Mouse (Mus musculus) retina, adult 2 months (tissue): ENCODE results near the gene Zcchc4.

Source experiments
- DNase-seq: peaks from one replicate; pipeline ENCODE4 v3.0.0-alpha.2; 2012; ENCODE audit warnings: low read depth, low spot score

The Zcchc4 gene

GRCm38 (mm10) chr5:52794109-52794508 lies 18.9 kb downstream of the Zcchc4 start:
- no peak for DNase-seq

DNA sequence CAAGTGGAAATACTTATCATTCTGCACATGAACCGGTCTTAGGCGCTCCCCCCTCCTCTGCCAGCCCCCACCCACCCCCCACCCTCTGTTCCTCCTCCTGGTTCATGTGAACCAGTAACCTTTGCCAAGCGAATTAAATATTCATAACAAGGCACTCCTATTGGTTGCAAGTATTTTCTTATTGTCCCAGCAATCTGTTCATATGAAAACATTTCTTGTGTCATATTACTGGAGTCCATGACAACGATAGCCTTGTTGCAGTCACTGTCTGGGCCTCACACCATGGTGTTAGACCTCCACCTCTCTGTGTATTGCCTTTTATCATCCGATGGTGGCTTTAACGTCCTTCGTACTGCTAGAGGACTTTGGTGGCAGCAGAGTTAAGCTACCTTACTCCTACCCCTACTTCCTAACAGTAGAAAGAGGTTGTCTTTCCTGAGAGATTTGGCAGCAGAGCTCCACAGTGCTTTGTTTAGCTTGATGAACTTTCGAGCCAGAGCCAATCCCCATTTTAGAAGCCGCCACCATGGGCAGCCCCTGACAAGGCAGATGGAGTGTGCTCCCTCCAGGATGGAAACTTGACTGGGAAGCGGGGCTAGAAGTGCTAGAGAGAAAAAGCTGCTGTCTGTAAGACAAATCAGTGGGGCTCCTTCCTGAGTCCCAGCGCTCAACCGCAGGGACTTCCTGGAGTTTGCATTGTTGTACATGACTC lies 24.2 kb downstream of the Zcchc4 start:
- no peak for DNase-seq

DNA sequence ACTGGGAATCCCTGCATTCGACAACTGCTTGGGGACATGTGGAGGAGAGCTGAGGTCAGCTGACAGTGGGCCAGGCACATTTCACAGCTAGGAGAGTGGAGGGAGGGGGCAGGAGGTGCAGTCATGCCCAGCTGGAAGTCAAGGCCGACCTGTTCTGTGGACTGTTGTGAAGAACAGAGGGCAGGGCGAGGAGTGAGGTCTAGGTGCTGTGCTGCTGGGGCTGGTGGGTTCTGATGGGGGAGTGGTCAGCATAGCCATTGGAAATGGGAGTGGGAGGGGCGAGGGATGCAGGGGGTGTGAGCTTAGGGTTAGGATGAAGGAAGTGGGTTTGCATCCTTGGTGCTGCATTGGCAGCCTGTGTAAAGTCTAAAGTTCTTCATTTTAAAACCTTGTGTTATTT lies 30.6 kb downstream of the Zcchc4 start:
- DNase-seq: no peak

- DNase-seq: no peak
Observed at GRCm38 (mm10) chr5:52806349-52806748, 31.1 kb downstream of the Zcchc4 start.

GRCm38 (mm10) chr5:52807030-52807429 lies 31.8 kb downstream of the Zcchc4 start:
- DNase-seq: no peak

- DNase-seq: no peak
Observed at GRCm38 (mm10) chr5:52810446-52810845, 35.2 kb downstream of the Zcchc4 start.

GRCm38 (mm10) chr5:52811056-52811455 lies 35.8 kb downstream of the Zcchc4 start:
- no peak for DNase-seq

DNA sequence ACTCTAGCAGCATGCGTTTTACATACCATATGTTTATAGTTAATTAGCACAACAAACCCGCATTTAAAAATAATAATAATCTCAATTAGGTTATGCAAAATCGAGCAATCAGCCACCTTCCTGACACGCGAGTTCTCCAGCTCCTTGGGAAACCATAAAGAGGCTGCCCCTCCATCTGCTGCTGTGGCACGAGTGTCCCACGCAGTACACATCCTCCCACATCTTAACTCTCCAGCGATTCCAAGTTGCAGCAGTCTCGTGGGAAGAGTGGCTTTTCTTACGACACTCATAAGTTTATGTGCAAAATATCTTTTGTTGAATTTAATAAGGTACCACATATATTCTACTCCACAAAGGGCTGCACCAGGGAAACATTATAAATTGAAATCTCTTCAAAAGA lies 37.2 kb downstream of the Zcchc4 start:
- DNase-seq: no peak

- no peak for DNase-seq
Observed at GRCm38 (mm10) chr5:52813312-52813711, 38.1 kb downstream of the Zcchc4 start.

- DNase-seq: no peak
Observed at GRCm38 (mm10) chr5:52818676-52819075, 43.5 kb downstream of the Zcchc4 start.

DNA sequence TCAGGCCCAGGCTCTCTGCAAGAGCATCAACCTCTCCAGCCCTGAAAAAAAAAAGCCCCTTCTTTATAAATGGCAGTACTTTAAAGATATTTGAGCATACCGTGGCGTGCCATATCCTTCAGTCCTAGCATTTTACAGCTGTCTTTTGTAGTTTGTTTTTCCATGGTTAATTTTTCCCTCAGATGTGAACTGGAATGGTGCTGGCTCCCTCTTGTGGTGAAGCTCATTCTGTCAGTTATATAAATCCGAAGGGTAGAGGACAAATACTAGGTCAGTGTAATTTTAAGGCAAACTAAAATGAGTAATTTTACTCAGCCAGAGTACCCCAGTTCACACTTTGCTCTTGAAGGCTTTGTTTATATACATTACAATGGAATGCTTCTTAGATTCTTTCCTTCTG lies 46.5 kb downstream of the Zcchc4 start:
- DNase-seq: peak; percentile 20

DNA sequence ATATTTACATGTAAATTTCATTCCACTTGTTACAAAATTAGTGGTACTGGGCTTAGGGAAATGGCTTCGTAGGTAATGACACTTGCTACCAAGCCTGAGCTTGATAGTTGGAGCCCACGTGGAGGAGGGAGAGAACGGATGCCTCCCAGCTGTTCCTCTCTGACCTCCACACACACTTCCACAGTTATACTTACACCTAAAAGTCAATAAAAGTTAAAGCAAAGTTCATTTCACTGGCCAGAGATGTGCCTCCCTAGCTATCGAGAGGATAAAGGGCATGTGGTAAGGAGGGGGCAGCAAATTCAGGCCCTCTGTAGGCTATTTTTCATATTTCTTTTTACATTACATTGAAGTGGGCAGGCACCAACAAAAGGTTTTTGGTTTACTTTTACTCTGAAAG lies 52.7 kb downstream of the Zcchc4 start:
- no peak for DNase-seq

DNA sequence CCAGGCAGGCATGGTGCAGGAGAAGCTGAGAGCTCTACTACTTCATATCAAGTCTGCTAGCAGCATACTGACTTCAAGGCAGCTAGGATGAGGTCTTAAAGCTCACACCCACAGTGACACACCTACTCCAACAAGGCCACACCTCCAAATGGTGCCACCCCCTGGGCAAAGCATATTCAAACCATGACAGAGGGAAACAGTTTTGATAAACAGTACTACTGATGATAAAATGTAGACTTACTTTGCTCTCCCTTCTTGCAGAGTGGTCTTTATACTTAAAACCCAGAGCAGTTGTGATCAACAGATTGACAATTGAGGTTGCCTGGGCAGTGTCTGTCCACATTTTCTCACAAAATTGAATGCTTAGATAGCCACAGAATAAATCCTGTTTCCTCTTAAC lies 57.8 kb downstream of the Zcchc4 start:
- no peak for DNase-seq

- DNase-seq: peak; percentile 93
Observed at GRCm38 (mm10) chr5:52833761-52834274, 58.6 kb downstream of the Zcchc4 start, which contains the start of gene Anapc4. Gene Anapc4, plus strand, starts transcription at chr5:52834012.

GRCm38 (mm10) chr5:52834386-52834785 lies 59.2 kb downstream of the Zcchc4 start:
- DNase-seq: no peak

GRCm38 (mm10) chr5:52844319-52844718 lies 69.1 kb downstream of the Zcchc4 start:
- no peak for DNase-seq

- DNase-seq: no peak
Observed at GRCm38 (mm10) chr5:52855727-52856126, 80.5 kb downstream of the Zcchc4 start.

DNA sequence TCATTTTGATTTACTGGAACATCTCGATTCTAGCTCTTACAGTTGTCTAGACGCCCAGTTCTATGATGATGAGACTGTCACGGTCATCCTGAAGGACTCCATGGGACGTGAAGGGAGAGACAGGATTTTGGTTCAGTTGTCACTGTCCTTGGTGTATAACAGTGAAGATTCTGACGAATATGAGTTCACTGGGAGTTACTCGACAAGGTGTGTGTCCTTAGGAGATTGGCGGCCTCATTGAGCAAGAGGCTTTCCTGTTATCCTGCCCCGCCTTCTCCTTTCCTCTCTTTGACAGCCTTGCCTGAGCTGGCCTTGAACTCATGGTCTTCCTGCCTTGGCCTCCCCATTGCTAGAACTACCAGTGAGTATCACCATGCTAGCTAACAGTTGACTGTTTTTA lies 89.2 kb downstream of the Zcchc4 start:
- DNase-seq: no peak

GRCm38 (mm10) chr5:52865825-52866224 lies 90.6 kb downstream of the Zcchc4 start:
- no peak for DNase-seq

DNA sequence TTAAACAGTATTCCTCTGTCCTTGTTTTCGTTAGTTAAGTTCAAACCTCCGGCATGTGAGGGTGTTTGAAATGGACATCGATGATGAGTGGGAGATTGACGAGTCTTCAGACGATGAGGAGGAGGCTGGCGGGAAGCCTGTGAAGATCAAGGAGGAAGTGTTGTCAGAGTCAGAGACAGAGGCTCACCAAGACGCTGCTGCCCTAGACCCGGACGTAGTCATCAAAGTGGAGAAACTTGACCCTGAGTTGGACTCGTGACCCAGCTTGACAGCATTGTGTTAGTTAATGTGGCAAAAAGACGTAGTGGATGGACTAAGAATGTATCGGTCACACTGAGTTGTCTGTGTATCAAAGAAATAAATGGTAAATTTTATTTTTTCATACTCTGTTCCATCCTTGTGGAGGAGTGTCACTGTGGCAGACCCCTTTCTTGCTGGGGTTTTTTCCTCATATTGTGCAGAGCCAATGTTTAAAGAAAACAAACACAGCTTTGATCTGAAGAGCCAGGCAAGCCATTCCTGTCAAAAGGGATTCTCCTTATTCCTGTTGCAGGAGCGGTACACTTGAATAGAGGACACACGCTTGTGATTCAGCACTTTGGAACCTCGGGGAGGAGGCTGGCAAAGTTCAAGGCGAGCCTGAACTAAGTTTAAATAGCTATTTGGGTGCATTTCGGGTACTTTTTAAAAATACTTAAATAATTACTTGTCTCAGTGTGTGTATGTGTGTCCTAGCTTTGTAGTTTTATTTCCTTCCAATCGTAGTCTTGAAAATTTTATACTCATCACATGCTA lies 91.3 kb downstream of the Zcchc4 start:
- DNase-seq: no peak

DNA sequence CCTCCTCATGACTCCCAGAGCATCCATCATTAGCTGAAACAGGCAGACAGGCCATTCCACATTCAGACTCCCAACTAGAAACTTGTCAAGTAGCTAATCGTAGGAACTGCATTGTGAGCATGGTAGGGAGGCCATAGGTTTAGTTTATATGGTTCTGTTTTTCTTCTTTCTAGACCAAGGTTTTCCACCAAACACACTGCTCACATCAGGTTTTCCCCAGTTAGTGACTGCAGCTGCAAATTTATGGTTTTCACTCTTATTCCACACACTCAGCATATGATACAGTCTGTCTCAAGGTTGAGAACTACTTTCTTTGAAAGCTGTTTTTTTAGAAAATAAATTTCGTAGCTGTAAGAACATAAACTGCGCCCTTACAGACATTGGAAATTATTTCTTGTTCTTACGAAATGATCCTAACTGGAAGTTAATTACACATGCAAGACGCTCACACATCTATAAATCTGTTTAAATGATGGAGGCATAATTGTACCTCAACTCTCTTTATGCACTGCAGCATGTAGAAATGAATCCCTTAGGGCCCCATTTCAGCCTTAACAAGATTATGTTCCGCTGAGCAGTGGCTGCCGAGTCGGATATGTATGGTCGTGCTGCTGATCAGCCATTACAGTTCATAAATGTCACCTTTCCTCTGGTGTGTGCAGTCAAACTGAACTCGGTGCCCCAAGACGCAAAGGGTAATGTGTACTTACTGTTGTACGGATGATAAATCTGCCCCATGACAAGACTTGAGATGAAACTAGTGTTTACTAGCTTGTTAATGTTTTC lies 93.9 kb downstream of the Zcchc4 start:
- no peak for DNase-seq

DNA sequence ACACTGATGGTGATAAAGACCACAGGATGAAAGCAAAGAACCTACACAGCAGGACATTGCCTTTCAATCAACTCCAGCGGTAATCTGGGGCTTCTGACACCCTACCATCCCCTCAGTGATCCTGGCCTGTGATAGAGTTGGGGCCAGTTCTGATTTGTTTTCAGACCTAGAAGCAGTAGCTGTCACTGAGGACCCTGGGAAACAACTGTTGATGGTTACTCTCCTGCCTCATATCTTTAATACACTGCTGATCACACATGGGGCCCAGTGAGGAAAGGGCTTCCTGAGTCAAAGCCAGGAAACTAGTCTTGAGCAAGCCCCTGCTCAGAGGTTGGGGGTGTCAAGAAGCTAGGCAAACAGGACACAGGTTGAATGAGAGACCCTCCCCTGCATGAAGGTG lies 96.3 kb downstream of the Zcchc4 start:
- DNase-seq: no peak
